8 mouse cellular contexts compared by ENCODE assay signal in the genomic region with DNA sequence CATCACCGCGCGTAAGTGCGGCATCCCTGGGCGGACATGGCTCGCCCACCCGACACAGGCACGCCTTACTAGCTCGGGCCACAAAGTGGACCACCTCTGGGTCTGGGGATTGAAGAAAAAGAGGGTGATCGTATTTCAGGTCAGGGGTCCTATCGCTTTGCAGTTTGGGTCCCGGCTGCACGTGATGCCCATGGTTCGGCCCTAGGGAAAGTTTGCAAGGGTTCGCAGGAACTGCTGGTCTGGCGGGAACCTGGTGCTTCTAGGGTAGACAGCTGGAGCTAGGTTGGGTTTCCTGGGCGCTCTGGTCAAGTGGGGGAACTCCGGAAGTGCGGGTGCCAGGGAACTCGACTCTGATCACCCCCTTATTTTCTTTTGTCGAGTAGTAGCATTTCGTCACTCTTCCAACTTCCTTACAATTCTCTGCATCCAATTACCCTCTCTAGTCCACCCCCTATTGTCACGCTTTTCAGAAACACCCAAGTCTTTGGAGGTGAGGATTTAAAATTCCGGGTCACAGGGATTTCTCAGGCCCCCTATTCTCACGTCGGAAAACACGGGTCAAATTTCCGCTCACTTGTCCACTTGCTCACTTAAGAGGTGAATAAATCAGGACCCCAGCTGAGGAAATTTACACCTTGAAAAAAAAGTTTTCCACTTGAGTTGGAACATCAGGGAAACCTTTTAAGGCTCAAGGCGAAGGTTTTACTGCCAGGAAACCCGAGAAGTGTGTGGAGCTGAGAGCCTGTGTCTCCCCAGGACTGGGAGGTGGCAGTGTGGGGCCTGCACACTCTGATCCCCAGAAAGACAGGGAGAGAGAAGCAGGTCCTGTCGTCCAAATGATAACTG. TPM values are rescaled to one million over a fixed set of nuclear protein-coding genes. Genes with fewer than 3 reads are reported as not detected.
DNase-seq lines count a peak whose midpoint lies in the region; ATAC-seq and TF ChIP-seq lines count a peak whose summit lies in the region.

No protein-coding gene starts in this region.

- intact Hi-C loops in gastrocnemius, postnatal 14 days (cut with DNase I; ENCODE audit: low total_unique reads): no loop called here

- TF ChIP-seq POLR2A in cortical plate, adult 2 months (IDR thresholded peaks at IDR 0.05; ENCODE audit: extremely low read depth, insufficient read depth, low read length): no peak

- H3K4me1 ChIP-seq in heart, embryonic 15.5 days (replicated peaks): peaks cover 23% of the 10 kb centered on the region
- H3K4me1 ChIP-seq in cortical plate, adult 2 months (ENCODE audit: control insufficient read depth, insufficient read depth, low read length): no peaks in the 10 kb centered on the region
- peaks cover 25% of the 10 kb centered on the region for H3K4me1 ChIP-seq in hindbrain, embryonic 13.5 days (replicated peaks)
- peaks cover 23% of the 10 kb centered on the region for H3K4me1 ChIP-seq in midbrain, embryonic 12.5 days

- ATAC-seq in heart, embryonic 15.5 days (replicated peaks; ENCODE audit: insufficient number of reproducible peaks, insufficient read depth, low FRiP score, low read depth): no peak
- peak; percentile 1; the same call in 1 of the 2 replicates for ATAC-seq in hindbrain, embryonic 13.5 days (ENCODE audit: low FRiP score)
- ATAC-seq in midbrain, embryonic 12.5 days (ENCODE audit: low FRiP score, low read depth): no peak

- peaks cover 72% of the 10 kb centered on the region for H3K27me3 ChIP-seq in heart, embryonic 15.5 days
- peaks cover 69% of the 10 kb centered on the region for H3K27me3 ChIP-seq in hindbrain, embryonic 13.5 days
- peaks cover 83% of the 10 kb centered on the region for H3K27me3 ChIP-seq in midbrain, embryonic 12.5 days

- H3K36me3 ChIP-seq in heart, embryonic 15.5 days: no peaks in the 10 kb centered on the region
- no peaks in the 10 kb centered on the region for H3K36me3 ChIP-seq in hindbrain, embryonic 13.5 days
- no peaks in the 10 kb centered on the region for H3K36me3 ChIP-seq in midbrain, embryonic 12.5 days

- H3K9me3 ChIP-seq in heart, embryonic 15.5 days (replicated peaks): no peaks in the 10 kb centered on the region
- no peaks in the 10 kb centered on the region for H3K9me3 ChIP-seq in hindbrain, embryonic 13.5 days
- H3K9me3 ChIP-seq in midbrain, embryonic 12.5 days: no peaks in the 10 kb centered on the region

- TF ChIP-seq CTCF in cortical plate, adult 2 months (IDR thresholded peaks at IDR 0.05; ENCODE audit: extremely low read depth, insufficient read depth, low read length): no peak

- peak overlapping the region; percentile 61 for H3K4me3 ChIP-seq in heart, embryonic 15.5 days
- H3K4me3 ChIP-seq in cortical plate, adult 2 months (ENCODE audit: insufficient read depth, low read length): 0 out of 2 replicates have a peak overlapping the region, but pooled peaks have one; percentile 10
- peak overlapping the region; percentile 48 for H3K4me3 ChIP-seq in hindbrain, embryonic 13.5 days
- peak overlapping the region; percentile 58 for H3K4me3 ChIP-seq in midbrain, embryonic 12.5 days

- H3K9ac ChIP-seq in heart, embryonic 15.5 days: peak overlapping the region; percentile 55
- peak overlapping the region; percentile 68 for H3K9ac ChIP-seq in hindbrain, embryonic 13.5 days
- H3K9ac ChIP-seq in midbrain, embryonic 12.5 days (replicated peaks): peak overlapping the region; percentile 66

- H3K27ac ChIP-seq in heart, embryonic 15.5 days: no peak overlapping the region
- no peak overlapping the region for H3K27ac ChIP-seq in cortical plate, adult 2 months (ENCODE audit: insufficient read depth, low read length)
- H3K27ac ChIP-seq in hindbrain, embryonic 13.5 days: no peak overlapping the region
- H3K27ac ChIP-seq in midbrain, embryonic 12.5 days (replicated peaks): no peak overlapping the region

- H3K4me2 ChIP-seq in heart, embryonic 15.5 days: peak overlapping the region; percentile 96
- peak overlapping the region; percentile 78 for H3K4me2 ChIP-seq in hindbrain, embryonic 13.5 days
- H3K4me2 ChIP-seq in midbrain, embryonic 12.5 days (replicated peaks): peak overlapping the region; percentile 83

- DNase-seq in heart, adult 9 months (ENCODE audit: low spot score in 2 of 2): no peak
- no peak for DNase-seq in c-Kit-positive CD71-positive TER-119-positive erythroid progenitor cells, embryonic 14.5 days (ENCODE audit: low spot score)
- DNase-seq in left cerebral cortex, adult 9 months (ENCODE audit: low spot score in 2 of 2): no peak
- DNase-seq in gastrocnemius, postnatal 14 days: no peak

- WGBS in heart, embryonic 15.5 days: 10% methylated on average over 31 of the region's 31 CpGs
- WGBS in hindbrain, embryonic 13.5 days: 3% methylated on average over 31 of the region's 31 CpGs
- WGBS in midbrain, embryonic 12.5 days: 2% methylated on average over 31 of the region's 31 CpGs

RNA-seq across cellular contexts. Expression of gene Shisa3, which starts 1.2 kb away (rescaled TPM):
- 2.4 and 3.7 TPM in 2 replicates for polyA plus RNA-seq in heart, embryonic 15.5 days (2015; fragmentation: Nextera tagmentation; extraction: Ambion mirVana)
- 0.85 and 1.0 TPM in 2 replicates for polyA plus RNA-seq in cortical plate, adult 2 months (2012; rRNA removed)
- 2.1 and 2.7 TPM in 2 replicates for polyA plus RNA-seq in hindbrain, embryonic 13.5 days (2015; fragmentation: Nextera tagmentation; extraction: Ambion mirVana)
- 24.2 and 26.4 TPM in 2 replicates for polyA plus RNA-seq in midbrain, embryonic 12.5 days (2016; fragmentation: Nextera tagmentation; extraction: Ambion mirVana)
- total RNA-seq in gastrocnemius, postnatal 14 days (2021): 1 to 10 TPM; 2.1 to 2.2 TPM

Comparison
In these comparisons a context has a peak if more than half of its experiments do, and no peak if none do; other contexts are left out.
1. H3K4me3 ChIP-seq: peak in every context shown above with its lines; median percentile 61 in heart, embryonic 15.5 days; 58 in midbrain, embryonic 12.5 days; 48 in hindbrain, embryonic 13.5 days; 10 in cortical plate, adult 2 months.